Mouse (Mus musculus) kidney, adult 8-10 months (tissue): ENCODE measurements around the gene Il13ra2.
"Not testable (repeated sequence)": the region's sequence is repeated elsewhere in the genome, so short reads cannot be mapped to it uniquely, and the experiment has no call there.

Source experiments
- DNase-seq, 2 experiments: peaks; one replicate each; pipeline ENCODE4 v3.0.0; 2022

The Il13ra2 gene

DNA sequence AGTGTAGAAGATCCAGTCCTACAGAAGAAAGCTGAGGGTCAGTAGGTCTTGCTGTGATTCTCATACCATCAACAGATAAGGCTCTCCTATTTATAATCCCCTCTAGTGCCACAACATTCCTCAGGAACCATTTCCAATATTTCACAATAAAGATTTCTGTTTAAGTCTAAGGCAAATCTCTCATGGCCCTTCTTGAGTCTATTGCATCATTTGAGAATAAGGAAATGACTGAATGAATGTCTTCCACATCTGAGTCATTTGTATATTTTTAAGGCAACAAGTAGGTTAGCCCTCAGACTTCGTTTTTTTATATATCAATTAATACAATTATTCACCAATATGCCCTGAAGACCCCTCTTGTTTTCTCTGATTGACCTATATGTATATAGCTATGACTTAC is at the start of gene Il13ra2:
Gene Il13ra2 (minus strand): TSS at position 64 of the 400 bp plus-strand sequence.
- DNase-seq = no peak

DNA sequence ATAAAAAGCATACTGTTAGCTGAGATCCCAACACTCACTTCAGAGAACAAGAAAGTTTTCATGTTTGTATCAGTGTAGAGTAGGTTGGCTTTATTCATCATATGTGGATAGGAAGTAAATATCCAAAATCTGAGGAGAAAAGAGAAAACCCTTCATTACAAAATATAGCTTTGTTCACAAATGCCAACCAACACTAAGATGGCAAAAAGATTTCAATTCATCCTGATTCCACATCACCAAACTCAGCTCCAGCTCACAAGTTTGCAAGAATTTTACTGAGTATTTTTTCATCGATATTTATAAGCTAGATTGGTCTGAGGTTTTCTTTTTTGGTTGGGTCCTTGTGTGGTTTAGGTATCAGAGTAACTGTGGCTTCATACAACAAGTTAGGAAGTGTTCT is 24.6 kb upstream of the Il13ra2 start, which contains the start of gene Vmn1r239-ps:
Gene Vmn1r239-ps (minus strand): TSS at position 101 of the 400 bp plus-strand sequence.
- not testable (repeated sequence) for DNase-seq

DNA sequence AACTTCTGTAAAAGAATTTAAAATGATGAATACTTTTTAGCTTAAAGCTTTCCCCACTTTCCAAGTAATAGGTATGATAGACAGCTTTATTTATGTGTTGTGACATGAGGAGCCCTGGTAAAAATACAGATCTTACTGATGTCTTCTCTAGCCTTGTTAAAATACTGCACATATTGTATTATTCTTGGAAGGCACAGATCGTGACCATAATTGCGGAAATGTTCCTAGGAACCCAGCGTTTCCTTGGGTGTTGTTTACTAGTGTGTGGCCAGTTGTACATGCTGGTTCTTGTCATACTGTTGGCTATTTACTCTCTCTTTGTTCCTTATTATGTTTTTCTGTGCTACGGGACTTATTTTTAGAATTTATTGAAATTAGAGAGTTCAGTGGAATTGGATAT is 14.4 kb upstream of the Il13ra2 start:
- no peak for DNase-seq

DNA sequence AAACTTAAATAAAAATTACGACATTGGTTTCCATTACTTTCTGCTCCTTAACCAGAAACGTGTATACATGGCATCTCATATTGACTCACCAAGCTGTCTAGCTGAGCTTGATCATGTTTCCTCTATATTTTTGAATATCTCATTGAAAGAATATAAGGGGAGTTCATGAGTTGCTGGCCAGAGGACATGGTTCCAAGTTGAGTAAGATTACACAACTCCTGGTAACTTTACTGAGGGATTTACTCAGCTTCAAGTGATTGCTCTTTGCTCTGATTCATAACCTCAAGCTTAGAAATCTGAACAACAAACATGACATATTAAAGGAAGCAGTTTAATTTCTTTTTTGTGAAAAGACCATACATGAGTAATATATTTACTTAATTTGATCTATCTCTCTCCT is 6.4 kb upstream of the Il13ra2 start:
- no peak for DNase-seq

DNA sequence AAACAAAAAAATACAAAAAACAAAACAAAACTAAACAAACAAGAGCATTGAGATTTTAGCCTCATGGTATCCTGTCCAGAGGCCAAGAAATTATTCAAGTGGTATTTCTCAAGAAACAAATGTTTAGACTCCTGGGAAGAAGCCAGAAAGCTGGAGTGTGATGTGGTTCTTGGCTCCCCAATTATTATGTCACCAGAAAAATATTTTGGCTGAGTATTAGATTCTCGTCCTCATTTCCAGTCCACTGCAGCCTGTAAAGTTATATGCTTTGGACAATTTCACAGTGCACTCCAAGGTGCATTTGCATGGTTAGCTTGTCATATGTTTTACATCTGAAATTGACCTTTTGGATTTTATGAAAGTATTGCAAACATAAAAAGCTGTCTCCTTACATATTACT is 761 bp upstream of the Il13ra2 start:
- no peak for DNase-seq

DNA sequence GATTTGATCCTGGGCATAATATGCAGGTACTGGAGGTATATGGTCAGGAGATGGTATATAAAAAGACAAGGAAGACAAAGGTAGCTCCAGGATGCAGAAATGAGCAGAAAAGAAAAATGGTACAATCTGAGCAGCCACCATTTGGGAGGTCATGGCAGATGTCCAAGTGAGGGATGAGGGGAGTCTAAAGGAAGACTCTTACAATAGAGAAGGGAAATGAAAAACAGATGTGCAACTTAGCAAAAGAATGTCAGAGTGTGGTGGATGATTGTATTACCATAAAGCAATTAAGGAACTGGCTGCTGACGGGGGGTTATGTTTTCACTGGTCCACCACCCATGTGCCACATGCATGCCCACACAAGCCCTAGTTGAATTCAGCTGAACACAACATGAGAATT is 35.5 kb downstream of the Il13ra2 start:
- DNase-seq = no peak

DNA sequence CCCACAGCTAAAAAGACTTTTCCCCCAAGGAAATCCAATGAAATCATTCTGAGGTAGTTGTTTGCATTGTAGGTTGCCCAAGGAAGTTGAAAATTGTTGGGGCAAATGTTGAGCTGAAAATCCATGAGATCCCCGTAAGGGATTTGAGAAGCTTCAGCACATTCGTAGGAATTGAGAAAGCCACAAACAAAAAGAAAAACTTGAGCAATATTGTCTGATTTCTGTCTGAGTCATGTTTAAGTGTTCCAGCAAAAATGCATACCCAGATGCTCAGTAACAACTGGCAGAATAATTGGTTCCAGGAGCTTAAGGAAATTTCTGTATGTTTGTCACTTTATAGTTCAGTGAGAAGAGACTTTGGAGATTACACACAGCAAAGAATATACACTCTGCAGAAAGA is 79.8 kb downstream of the Il13ra2 start:
- no peak for DNase-seq
